Mouse (Mus musculus): Measurements from ENCODE around the gene Sugp2. TPM values are rescaled to one million over a fixed set of nuclear protein-coding genes. Genes with fewer than 3 reads are reported as not detected.

The Sugp2 gene
- polyA plus RNA-seq, 1 experiment, result 206 TPM

DNA sequence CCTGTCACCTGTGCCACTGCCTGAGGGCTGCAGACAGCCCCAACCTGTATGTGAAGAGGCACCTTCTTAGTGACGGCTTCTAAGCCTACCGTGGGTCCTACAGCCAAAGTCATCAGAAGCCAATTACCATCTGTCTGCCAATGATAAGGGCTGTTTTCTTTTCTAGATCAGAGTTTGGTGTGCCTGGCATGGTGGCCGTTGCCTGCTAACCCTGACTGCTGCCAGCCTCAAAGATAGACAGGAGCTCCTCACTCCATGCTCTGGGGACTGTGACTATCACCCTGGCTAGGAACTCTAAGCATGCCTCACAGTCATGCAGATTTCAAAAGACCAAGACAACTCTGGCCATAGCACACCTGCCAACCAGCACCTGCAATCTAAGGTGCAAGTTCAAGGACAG is 32.6 kb upstream of the Sugp2 start:
- no peak for TF ChIP-seq POLR2A (IDR thresholded peaks at IDR 0.05; ENCODE audit: control insufficient read depth, low read depth, low read length)
- no peak for TF ChIP-seq CTCF (IDR thresholded peaks at IDR 0.05; ENCODE audit: control insufficient read depth, insufficient read depth, insufficient replicate concordance, low read depth, low read length)
- H3K4me3 ChIP-seq (ENCODE audit: control insufficient read depth, low read depth, low read length), result no peak overlapping the region

DNA sequence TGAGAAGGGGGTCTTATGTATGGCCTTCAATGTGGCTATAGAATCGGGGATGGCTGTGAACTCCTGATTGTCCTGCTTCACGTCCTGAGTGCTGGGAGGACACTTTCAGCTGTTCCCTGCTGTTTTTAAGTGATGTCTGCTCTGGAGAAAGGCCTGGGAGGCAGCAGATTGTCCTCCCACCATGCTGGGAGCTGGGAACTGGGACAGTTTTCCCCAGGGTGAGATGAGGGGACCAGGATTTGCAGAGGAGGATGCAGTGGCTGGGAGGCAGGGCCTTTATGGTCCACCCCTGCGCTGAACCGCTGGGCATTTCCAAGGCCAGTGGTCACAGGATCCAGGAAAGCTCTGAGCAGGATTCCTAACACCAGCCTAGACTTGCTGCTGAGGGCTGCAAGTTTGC is 31.0 kb upstream of the Sugp2 start:
- Histone ChIP-seq H3K4me3 (ENCODE audit: control insufficient read depth, low read depth, low read length) (no peak overlapping the region), H3K27ac (ENCODE audit: control insufficient read depth, insufficient read depth, low read depth, low read length) (no peak overlapping the region), H3K27me3 (ENCODE audit: control insufficient read depth, insufficient read depth, low read length) (no peaks in the 10 kb centered on the region), H3K4me1 (ENCODE audit: control insufficient read depth, insufficient read depth, low read length) (no peaks in the 10 kb centered on the region; the same call in 1 of the 2 replicates), H3K36me3 (ENCODE audit: control insufficient read depth, insufficient read depth, low read length) (no peaks in the 10 kb centered on the region)
- no peak for TF ChIP-seq CTCF (IDR thresholded peaks at IDR 0.05; ENCODE audit: control insufficient read depth, insufficient read depth, insufficient replicate concordance, low read depth, low read length)
- TF ChIP-seq POLR2A (IDR thresholded peaks at IDR 0.05; ENCODE audit: control insufficient read depth, low read depth, low read length), result no peak

More for the DNA sequence above, 32.6 kb upstream of the Sugp2 start:
- Histone ChIP-seq H3K27ac (ENCODE audit: control insufficient read depth, insufficient read depth, low read depth, low read length) (no peak overlapping the region), H3K4me1 (ENCODE audit: control insufficient read depth, insufficient read depth, low read length) (no peaks in the 10 kb centered on the region), H3K36me3 (ENCODE audit: control insufficient read depth, insufficient read depth, low read length) (no peaks in the 10 kb centered on the region), H3K27me3 (ENCODE audit: control insufficient read depth, insufficient read depth, low read length) (no peaks in the 10 kb centered on the region)

- TF ChIP-seq POLR2A (IDR thresholded peaks at IDR 0.05; ENCODE audit: control insufficient read depth, low read depth, low read length) (no peak), CTCF (IDR thresholded peaks at IDR 0.05; ENCODE audit: control insufficient read depth, insufficient read depth, insufficient replicate concordance, low read depth, low read length) (no peak)
- no peak overlapping the region for H3K27ac ChIP-seq (ENCODE audit: control insufficient read depth, insufficient read depth, low read depth, low read length)
- no peaks in the 10 kb centered on the region for H3K27me3 ChIP-seq (ENCODE audit: control insufficient read depth, insufficient read depth, low read length)
- no peaks in the 10 kb centered on the region; the same call in 1 of the 2 replicates for H3K4me1 ChIP-seq (ENCODE audit: control insufficient read depth, insufficient read depth, low read length)
- no peaks in the 10 kb centered on the region for H3K36me3 ChIP-seq (ENCODE audit: control insufficient read depth, insufficient read depth, low read length)
- no peak overlapping the region for H3K4me3 ChIP-seq (ENCODE audit: control insufficient read depth, low read depth, low read length)
Observed at GRCm38 (mm10) chr8:70204757-70205156, 29.3 kb upstream of the Sugp2 start.

- Histone ChIP-seq H3K27ac (ENCODE audit: control insufficient read depth, insufficient read depth, low read depth, low read length) (no peak overlapping the region), H3K36me3 (ENCODE audit: control insufficient read depth, insufficient read depth, low read length) (no peaks in the 10 kb centered on the region), H3K27me3 (ENCODE audit: control insufficient read depth, insufficient read depth, low read length) (no peaks in the 10 kb centered on the region), H3K4me3 (ENCODE audit: control insufficient read depth, low read depth, low read length) (no peak overlapping the region), H3K4me1 (ENCODE audit: control insufficient read depth, insufficient read depth, low read length) (peaks cover 7% of the 10 kb centered on the region)
- TF ChIP-seq CTCF (IDR thresholded peaks at IDR 0.05; ENCODE audit: control insufficient read depth, insufficient read depth, insufficient replicate concordance, low read depth, low read length) (no peak), POLR2A (IDR thresholded peaks at IDR 0.05; ENCODE audit: control insufficient read depth, low read depth, low read length) (no peak)
Observed at GRCm38 (mm10) chr8:70208130-70208529, 25.9 kb upstream of the Sugp2 start.

GRCm38 (mm10) chr8:70210538-70210937 is 23.5 kb upstream of the Sugp2 start:
- TF ChIP-seq POLR2A (IDR thresholded peaks at IDR 0.05; ENCODE audit: control insufficient read depth, low read depth, low read length), result no peak

DNA sequence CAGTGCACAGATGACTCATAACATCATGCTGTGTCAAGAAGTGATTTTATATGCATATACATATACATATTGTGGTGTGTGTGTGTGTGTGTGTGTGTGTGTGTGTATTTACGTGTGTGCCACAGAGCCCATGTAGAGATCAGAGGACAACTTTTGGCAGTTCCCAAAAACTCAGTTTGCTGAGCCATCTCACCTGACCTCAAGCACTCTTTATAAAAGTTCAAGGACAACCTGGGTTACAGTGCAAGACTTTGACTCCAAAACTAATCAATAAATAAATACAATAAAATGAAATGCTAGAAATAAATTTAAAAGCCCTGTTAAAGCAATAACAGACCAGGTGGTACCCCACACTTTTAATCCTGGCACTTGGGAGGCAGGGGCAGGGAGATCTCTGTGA is 22.8 kb upstream of the Sugp2 start:
- Histone ChIP-seq H3K4me1 (ENCODE audit: control insufficient read depth, insufficient read depth, low read length) (peaks cover 8% of the 10 kb centered on the region), H3K27ac (ENCODE audit: control insufficient read depth, insufficient read depth, low read depth, low read length) (no peak overlapping the region; the same call in 1 of the 2 replicates), H3K4me3 (ENCODE audit: control insufficient read depth, low read depth, low read length) (peak overlapping the region; percentile 91), H3K36me3 (ENCODE audit: control insufficient read depth, insufficient read depth, low read length) (no peaks in the 10 kb centered on the region), H3K27me3 (ENCODE audit: control insufficient read depth, insufficient read depth, low read length) (no peaks in the 10 kb centered on the region)
- TF ChIP-seq POLR2A (IDR thresholded peaks at IDR 0.05; ENCODE audit: control insufficient read depth, low read depth, low read length) (no peak), CTCF (IDR thresholded peaks at IDR 0.05; ENCODE audit: control insufficient read depth, insufficient read depth, insufficient replicate concordance, low read depth, low read length) (no peak)

More at GRCm38 (mm10) chr8:70210538-70210937, 23.5 kb upstream of the Sugp2 start:
- Histone ChIP-seq H3K27me3 (ENCODE audit: control insufficient read depth, insufficient read depth, low read length) (no peaks in the 10 kb centered on the region), H3K4me3 (ENCODE audit: control insufficient read depth, low read depth, low read length) (no peak overlapping the region), H3K36me3 (ENCODE audit: control insufficient read depth, insufficient read depth, low read length) (no peaks in the 10 kb centered on the region), H3K4me1 (ENCODE audit: control insufficient read depth, insufficient read depth, low read length) (peaks cover 8% of the 10 kb centered on the region), H3K27ac (ENCODE audit: control insufficient read depth, insufficient read depth, low read depth, low read length) (no peak overlapping the region)

- Histone ChIP-seq H3K4me1 (ENCODE audit: control insufficient read depth, insufficient read depth, low read length) (peaks cover 8% of the 10 kb centered on the region), H3K36me3 (ENCODE audit: control insufficient read depth, insufficient read depth, low read length) (no peaks in the 10 kb centered on the region), H3K27ac (ENCODE audit: control insufficient read depth, insufficient read depth, low read depth, low read length) (peak overlapping the region; percentile 7), H3K4me3 (ENCODE audit: control insufficient read depth, low read depth, low read length) (peak overlapping the region; percentile 91), H3K27me3 (ENCODE audit: control insufficient read depth, insufficient read depth, low read length) (no peaks in the 10 kb centered on the region)
- no peak for TF ChIP-seq POLR2A (IDR thresholded peaks at IDR 0.05; ENCODE audit: control insufficient read depth, low read depth, low read length)
Observed at GRCm38 (mm10) chr8:70211726-70212111, 22.3 kb upstream of the Sugp2 start.

All from testis, adult 2 months (tissue).